Mouse (Mus musculus): ENCODE data around the gene Tll2. TPM values are rescaled to one million over a fixed set of nuclear protein-coding genes. Genes with fewer than 3 reads are reported as not detected.
A peak's percentile ranks its signal among the peaks of the same experiment; 100 is the strongest.

Gene Tll2
- polyA plus RNA-seq, 1 experiment from 2014 or later, result 0.95 TPM

DNA sequence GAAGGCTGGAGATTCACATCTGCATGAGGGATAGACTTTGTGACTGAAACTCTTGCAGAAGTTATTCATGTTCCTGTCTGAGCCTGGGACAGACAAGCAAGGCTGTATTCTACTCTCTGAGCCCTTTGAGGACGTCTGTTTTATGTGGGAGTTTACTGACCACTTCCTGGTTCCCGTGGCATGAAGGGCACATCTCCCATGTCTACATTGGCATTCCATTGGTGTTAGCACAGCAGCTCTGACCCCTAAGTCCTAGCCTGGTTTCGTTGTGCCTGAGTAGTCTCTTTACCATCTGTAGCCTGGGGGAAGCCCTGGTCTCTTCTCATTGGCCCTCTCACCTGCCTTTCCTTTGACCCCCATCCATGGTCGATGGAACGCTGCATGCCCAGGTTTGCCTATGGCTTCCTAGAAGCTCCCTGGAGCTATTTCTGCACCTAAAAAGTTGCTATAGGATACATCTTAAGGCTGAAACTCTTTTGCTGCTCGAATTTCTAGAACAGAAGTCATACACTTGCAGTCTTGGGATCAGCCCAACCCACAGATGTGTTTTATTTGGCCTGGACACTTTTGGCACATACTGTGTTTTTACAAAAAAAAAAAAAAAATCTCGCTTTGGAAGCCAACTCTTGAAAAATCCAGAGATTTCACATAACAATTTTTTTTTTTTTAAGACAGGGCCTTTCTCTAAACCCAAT lies 55.2 kb downstream of the Tll2 start:
- no peak for DNase-seq (ENCODE audit: low spot score)

DNA sequence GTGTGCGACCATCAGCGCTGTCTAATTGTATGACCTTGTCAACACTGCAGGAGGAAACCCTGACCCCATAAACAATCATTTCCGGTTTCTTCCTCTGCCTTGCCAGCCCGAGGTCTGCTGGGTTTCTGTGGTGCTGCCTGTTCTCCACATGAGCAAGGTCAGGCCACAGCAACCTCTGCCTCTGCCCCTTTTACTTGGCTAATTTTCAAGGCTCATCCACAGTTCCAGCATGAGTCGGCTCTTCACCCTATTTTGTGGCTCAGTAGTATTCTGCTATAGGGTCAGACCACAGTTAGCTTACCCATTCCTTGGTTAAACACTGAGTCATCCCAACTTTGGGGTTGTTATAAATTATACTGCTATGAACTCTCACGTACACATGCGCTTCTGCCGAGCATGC lies 65.7 kb downstream of the Tll2 start:
- 89% methylated on average over 8 of the region's 8 CpGs for WGBS
- Histone ChIP-seq H3K4me2 (ENCODE audit: low read depth, low read length, severe bottlenecking) (no peak overlapping the region), H3K4me1 (replicated peaks; ENCODE audit: control insufficient read depth, insufficient read depth, low read length) (no peaks in the 10 kb centered on the region), H3K4me3 (ENCODE audit: low read depth, low read length) (no peak overlapping the region), H3K36me3 (ENCODE audit: control insufficient read depth, insufficient read depth, low read length) (no peaks in the 10 kb centered on the region), H3K27me3 (ENCODE audit: control insufficient read depth, insufficient read depth, low read length) (no peaks in the 10 kb centered on the region), H3K9ac (ENCODE audit: low read length) (no peak overlapping the region), H3K9me3 (ENCODE audit: control insufficient read depth, low read length) (no peaks in the 10 kb centered on the region), H3K27ac (ENCODE audit: low read depth, low read length) (no peak overlapping the region)
- ATAC-seq (replicated peaks; ENCODE audit: low FRiP score) (no peak), DNase-seq (ENCODE audit: low spot score) (no peak)

More for the DNA sequence above, 55.2 kb downstream of the Tll2 start:
- no peak overlapping the region for H3K4me2 ChIP-seq (ENCODE audit: low read depth, low read length, severe bottlenecking)
- no peak for ATAC-seq (replicated peaks; ENCODE audit: low FRiP score)
- H3K27ac ChIP-seq (ENCODE audit: low read depth, low read length), result no peak overlapping the region
- no peak overlapping the region for H3K4me3 ChIP-seq (ENCODE audit: low read depth, low read length)
- no peaks in the 10 kb centered on the region; the same call in 1 of the 2 replicates for H3K9me3 ChIP-seq (ENCODE audit: control insufficient read depth, low read length)
- WGBS, result 84% methylated on average over 7 of the region's 7 CpGs
- H3K27me3 ChIP-seq (ENCODE audit: control insufficient read depth, insufficient read depth, low read length), result no peaks in the 10 kb centered on the region
- H3K9ac ChIP-seq (ENCODE audit: low read length), result no peak overlapping the region
- no peaks in the 10 kb centered on the region for H3K4me1 ChIP-seq (replicated peaks; ENCODE audit: control insufficient read depth, insufficient read depth, low read length)
- H3K36me3 ChIP-seq (ENCODE audit: control insufficient read depth, insufficient read depth, low read length), result no peaks in the 10 kb centered on the region

DNA sequence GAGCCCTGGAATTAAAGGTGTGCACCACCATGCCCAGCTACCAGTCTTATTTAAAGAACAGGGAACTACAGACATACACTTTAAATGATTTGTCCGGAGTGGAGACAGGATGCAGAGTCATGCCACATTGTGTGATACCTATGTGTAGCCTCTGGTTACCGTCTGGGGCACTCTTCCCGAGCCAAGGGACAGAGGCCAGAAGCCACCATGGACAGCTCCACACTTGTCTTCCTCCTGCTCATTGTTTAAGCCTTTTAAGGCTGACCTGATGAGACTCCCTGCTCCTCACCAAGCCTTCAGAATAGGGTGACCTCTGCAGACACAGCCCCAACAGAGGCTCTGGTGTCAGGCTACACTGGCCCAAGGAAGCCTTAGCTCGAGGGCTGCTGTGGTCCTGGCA lies 67.0 kb downstream of the Tll2 start:
- H3K4me1 ChIP-seq (replicated peaks; ENCODE audit: control insufficient read depth, insufficient read depth, low read length), result no peaks in the 10 kb centered on the region
- no peaks in the 10 kb centered on the region for H3K9me3 ChIP-seq (ENCODE audit: control insufficient read depth, low read length)
- ATAC-seq (replicated peaks; ENCODE audit: low FRiP score), result no peak
- H3K9ac ChIP-seq (ENCODE audit: low read length), result no peak overlapping the region
- no peak overlapping the region for H3K27ac ChIP-seq (ENCODE audit: low read depth, low read length)
- H3K27me3 ChIP-seq (ENCODE audit: control insufficient read depth, insufficient read depth, low read length), result no peaks in the 10 kb centered on the region
- no peak overlapping the region for H3K4me3 ChIP-seq (ENCODE audit: low read depth, low read length)
- H3K36me3 ChIP-seq (ENCODE audit: control insufficient read depth, insufficient read depth, low read length), result no peaks in the 10 kb centered on the region
- no peak for DNase-seq (ENCODE audit: low spot score)
- no peak overlapping the region for H3K4me2 ChIP-seq (ENCODE audit: low read depth, low read length, severe bottlenecking)
- WGBS, result 63% methylated on average over 4 of the region's 4 CpGs

DNA sequence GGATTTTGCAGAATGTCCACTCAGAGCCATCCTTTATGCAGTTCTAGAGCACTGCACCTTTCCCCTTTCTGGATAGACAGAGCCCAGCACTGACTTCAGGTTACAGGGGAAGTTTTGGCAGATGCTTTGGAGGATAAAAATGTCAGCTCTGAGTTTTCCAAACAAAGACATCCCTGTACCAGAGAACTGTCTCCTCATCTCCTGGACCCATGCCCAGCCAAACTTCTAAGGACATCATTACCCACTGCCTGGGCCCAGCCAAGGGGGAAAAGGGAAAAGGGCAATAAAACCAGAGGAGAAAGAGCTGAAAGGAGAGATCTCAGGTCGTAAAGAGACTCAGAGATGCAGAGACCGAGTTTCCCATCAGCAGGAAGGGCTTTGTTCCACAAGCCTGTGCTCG lies 83.6 kb downstream of the Tll2 start:
- no peak overlapping the region for H3K9ac ChIP-seq (ENCODE audit: low read length)

DNA sequence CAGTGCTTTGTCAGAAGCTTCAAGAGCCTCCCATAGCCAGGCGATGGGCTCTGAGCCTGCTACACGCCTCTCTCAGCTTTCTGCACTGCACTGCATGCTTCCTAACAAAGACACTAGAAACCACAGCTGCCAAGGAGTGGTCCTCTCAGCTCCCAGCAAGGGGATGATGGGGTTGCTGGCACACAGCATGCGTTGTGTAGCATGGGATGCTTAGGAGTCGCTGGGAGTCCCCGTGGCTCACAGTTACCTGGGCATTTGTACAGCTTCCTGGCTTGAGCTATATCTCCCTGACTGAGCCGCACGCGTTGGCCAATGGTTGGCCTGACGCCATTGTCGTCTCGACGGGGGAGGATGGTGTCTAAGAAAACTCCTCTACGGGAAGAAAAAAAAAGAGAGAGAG lies 86.7 kb downstream of the Tll2 start:
- no peaks in the 10 kb centered on the region for H3K9me3 ChIP-seq (ENCODE audit: control insufficient read depth, low read length)
- 94% methylated on average over 13 of the region's 13 CpGs for WGBS
- H3K4me3 ChIP-seq (ENCODE audit: low read depth, low read length), result no peak overlapping the region
- no peak overlapping the region for H3K9ac ChIP-seq (ENCODE audit: low read length)
- H3K4me2 ChIP-seq (ENCODE audit: low read depth, low read length, severe bottlenecking), result no peak overlapping the region
- H3K27me3 ChIP-seq (ENCODE audit: control insufficient read depth, insufficient read depth, low read length), result no peaks in the 10 kb centered on the region; the same call in 1 of the 2 replicates
- DNase-seq (ENCODE audit: low spot score), result no peak
- no peaks in the 10 kb centered on the region for H3K36me3 ChIP-seq (ENCODE audit: control insufficient read depth, insufficient read depth, low read length)
- no peak for ATAC-seq (replicated peaks; ENCODE audit: low FRiP score)
- peaks cover 3% of the 10 kb centered on the region; the same call in 1 of the 2 replicates for H3K4me1 ChIP-seq (replicated peaks; ENCODE audit: control insufficient read depth, insufficient read depth, low read length)
- H3K27ac ChIP-seq (ENCODE audit: low read depth, low read length), result no peak overlapping the region

More for the DNA sequence above, 83.6 kb downstream of the Tll2 start:
- ATAC-seq (replicated peaks; ENCODE audit: low FRiP score) (no peak), DNase-seq (ENCODE audit: low spot score) (no peak)
- Histone ChIP-seq H3K36me3 (ENCODE audit: control insufficient read depth, insufficient read depth, low read length) (no peaks in the 10 kb centered on the region), H3K4me2 (ENCODE audit: low read depth, low read length, severe bottlenecking) (no peak overlapping the region), H3K9me3 (ENCODE audit: control insufficient read depth, low read length) (no peaks in the 10 kb centered on the region), H3K27me3 (ENCODE audit: control insufficient read depth, insufficient read depth, low read length) (no peaks in the 10 kb centered on the region; the same call in 1 of the 2 replicates), H3K27ac (ENCODE audit: low read depth, low read length) (no peak overlapping the region), H3K4me1 (replicated peaks; ENCODE audit: control insufficient read depth, insufficient read depth, low read length) (no peaks in the 10 kb centered on the region), H3K4me3 (ENCODE audit: low read depth, low read length) (no peak overlapping the region)
- 33% methylated on average over 3 of the region's 3 CpGs for WGBS

DNA sequence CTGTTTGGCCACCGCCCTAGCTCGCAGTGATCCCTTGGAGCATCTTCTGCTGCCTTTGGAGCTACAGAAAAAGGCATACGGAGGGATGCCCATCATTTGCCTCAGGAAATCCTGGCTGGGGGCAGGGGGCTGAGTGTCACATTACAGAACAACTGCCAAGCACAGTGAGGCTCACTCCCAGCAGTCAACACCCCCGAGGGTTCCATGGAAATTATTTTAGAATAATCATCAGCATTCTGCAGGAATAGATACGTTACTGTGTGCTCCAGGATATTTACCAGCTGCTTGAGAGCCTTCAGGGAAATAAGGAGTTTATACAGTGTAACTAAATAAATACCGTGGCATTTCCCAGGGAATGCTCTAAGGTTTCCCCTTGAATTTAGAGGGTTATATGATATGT lies 88.3 kb downstream of the Tll2 start:
- no peak overlapping the region for H3K4me2 ChIP-seq (ENCODE audit: low read depth, low read length, severe bottlenecking)
- H3K4me3 ChIP-seq (ENCODE audit: low read depth, low read length), result no peak overlapping the region
- no peaks in the 10 kb centered on the region for H3K9me3 ChIP-seq (ENCODE audit: control insufficient read depth, low read length)
- no peak for DNase-seq (ENCODE audit: low spot score)
- H3K4me1 ChIP-seq (replicated peaks; ENCODE audit: control insufficient read depth, insufficient read depth, low read length), result peaks cover 8% of the 10 kb centered on the region; the same call in 1 of the 2 replicates
- H3K27me3 ChIP-seq (ENCODE audit: control insufficient read depth, insufficient read depth, low read length), result no peaks in the 10 kb centered on the region; the same call in 1 of the 2 replicates
- 72% methylated on average over 6 of the region's 6 CpGs for WGBS
- H3K27ac ChIP-seq (ENCODE audit: low read depth, low read length), result no peak overlapping the region
- H3K36me3 ChIP-seq (ENCODE audit: control insufficient read depth, insufficient read depth, low read length), result no peaks in the 10 kb centered on the region
- no peak for ATAC-seq (replicated peaks; ENCODE audit: low FRiP score)
- no peak overlapping the region for H3K9ac ChIP-seq (ENCODE audit: low read length)

DNA sequence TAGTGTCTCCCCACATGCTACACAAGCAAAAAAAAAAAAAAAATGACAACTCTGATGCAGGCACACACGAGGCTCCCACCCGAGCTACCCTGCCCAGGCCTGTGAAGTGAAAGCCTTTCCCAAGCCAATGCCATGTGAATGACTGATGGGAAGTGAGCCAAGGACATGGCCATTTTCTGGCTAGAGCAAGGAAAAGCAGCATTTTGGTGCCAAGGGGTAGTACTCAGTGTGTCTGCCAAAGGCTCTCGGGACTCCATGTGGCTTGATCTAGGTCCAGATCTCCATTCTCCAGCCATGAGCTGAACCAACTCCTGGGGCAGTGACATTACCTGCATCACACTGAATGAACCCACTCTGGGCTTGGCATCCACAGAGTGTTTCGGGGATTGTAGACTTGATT lies 89.3 kb downstream of the Tll2 start:
- ATAC-seq (replicated peaks; ENCODE audit: low FRiP score) (no peak), DNase-seq (ENCODE audit: low spot score) (no peak)
- Histone ChIP-seq H3K36me3 (ENCODE audit: control insufficient read depth, insufficient read depth, low read length) (no peaks in the 10 kb centered on the region), H3K27ac (ENCODE audit: low read depth, low read length) (no peak overlapping the region), H3K4me2 (ENCODE audit: low read depth, low read length, severe bottlenecking) (no peak overlapping the region), H3K9me3 (ENCODE audit: control insufficient read depth, low read length) (no peaks in the 10 kb centered on the region), H3K4me3 (ENCODE audit: low read depth, low read length) (no peak overlapping the region), H3K4me1 (replicated peaks; ENCODE audit: control insufficient read depth, insufficient read depth, low read length) (peaks cover 8% of the 10 kb centered on the region; the same call in 1 of the 2 replicates), H3K9ac (ENCODE audit: low read length) (no peak overlapping the region), H3K27me3 (ENCODE audit: control insufficient read depth, insufficient read depth, low read length) (no peaks in the 10 kb centered on the region; the same call in 1 of the 2 replicates)
- WGBS, result 90% methylated on average over 4 of the region's 4 CpGs

DNA sequence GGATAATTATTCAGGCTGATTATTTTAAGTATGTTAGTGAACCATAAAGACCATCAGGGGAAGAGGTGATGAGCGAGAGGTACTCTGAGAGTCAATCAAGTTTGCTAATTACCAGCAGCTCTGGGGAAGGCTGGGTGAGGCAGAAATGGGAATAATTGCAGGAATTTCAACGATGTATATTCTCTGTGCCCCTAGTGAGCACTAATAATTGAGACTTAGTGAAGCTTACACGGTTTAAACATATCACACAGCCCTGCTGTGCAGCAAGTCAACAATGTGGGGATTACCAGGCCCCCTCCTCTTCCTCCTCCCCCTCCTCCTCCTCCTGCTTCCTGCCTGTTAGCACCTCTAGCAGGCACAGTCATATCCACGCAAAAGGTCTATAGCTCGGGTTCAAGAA lies 92.0 kb downstream of the Tll2 start:
- Histone ChIP-seq H3K4me1 (replicated peaks; ENCODE audit: control insufficient read depth, insufficient read depth, low read length) (peaks cover 8% of the 10 kb centered on the region; the same call in 1 of the 2 replicates), H3K9me3 (ENCODE audit: control insufficient read depth, low read length) (no peaks in the 10 kb centered on the region), H3K27ac (ENCODE audit: low read depth, low read length) (no peak overlapping the region), H3K27me3 (ENCODE audit: control insufficient read depth, insufficient read depth, low read length) (peaks cover 5% of the 10 kb centered on the region; the same call in 1 of the 2 replicates), H3K4me2 (ENCODE audit: low read depth, low read length, severe bottlenecking) (no peak overlapping the region), H3K4me3 (ENCODE audit: low read depth, low read length) (no peak overlapping the region), H3K9ac (ENCODE audit: low read length) (no peak overlapping the region), H3K36me3 (ENCODE audit: control insufficient read depth, insufficient read depth, low read length) (no peaks in the 10 kb centered on the region)
- ATAC-seq (replicated peaks; ENCODE audit: low FRiP score) (peak; percentile 88), DNase-seq (ENCODE audit: low spot score) (peak; percentile 67)
- WGBS, result 11% methylated on average over 5 of the region's 5 CpGs
